Mouse (Mus musculus) limb, embryonic 14.5 days (tissue): ENCODE results near the gene Dlg1. TPM values are rescaled to one million over a fixed set of nuclear protein-coding genes. Genes with fewer than 3 reads are reported as not detected.

Source experiments
- ATAC-seq: fragments of 200-750 bp; cut with Nextera tagmentation; 2 replicates; pipeline ENCODE4 v1.8.0; 2017; ENCODE audit warnings: low read depth, moderate number of reproducible peaks, moderate TSS enrichment; ENCODE audit not compliant: low FRiP score
- DNase-seq: peaks from one replicate; pipeline ENCODE4 v3.0.0-alpha.2; 2015; ENCODE audit warnings: low spot score
- H3K27ac ChIP-seq: fragments of 300-500 bp; sonication (generic); replicated peaks from 2 replicates; pipeline ENCODE4 v1.5.1; 2014; ENCODE audit warnings: low read depth, mild to moderate bottlenecking, low read length, moderate library complexity, mixed read lengths
- H3K27me3 ChIP-seq: fragments of 300-500 bp; sonication (generic); 2 replicates; pipeline ENCODE4 v1.6.1; 2014; ENCODE audit warnings: low read length, mixed read lengths; ENCODE audit not compliant: control insufficient read depth, insufficient read depth
- H3K36me3 ChIP-seq: fragments of 300-500 bp; sonication (generic); 2 replicates; pipeline ENCODE4 v1.6.1; 2014; ENCODE audit warnings: mild to moderate bottlenecking, low read length, moderate library complexity, mixed read lengths; ENCODE audit not compliant: control insufficient read depth, insufficient read depth
- H3K4me1 ChIP-seq: fragments of 300-500 bp; sonication (generic); 2 replicates; pipeline ENCODE4 v1.6.1; 2014; ENCODE audit warnings: antibody characterized with exemption, low read length, mixed read lengths; ENCODE audit not compliant: control insufficient read depth, insufficient read depth
- H3K4me2 ChIP-seq: fragments of 300-500 bp; sonication (generic); replicated peaks from 2 replicates; pipeline ENCODE4 v1.6.1; 2014; ENCODE audit warnings: low read depth, mild to moderate bottlenecking, low read length, moderate library complexity; ENCODE audit not compliant: severe bottlenecking
- H3K4me3 ChIP-seq: fragments of 300-500 bp; sonication (generic); replicated peaks from 2 replicates; pipeline ENCODE4 v1.5.1; 2014; ENCODE audit warnings: low read length
- H3K9ac ChIP-seq: fragments of 300-500 bp; sonication (generic); 2 replicates; pipeline ENCODE4 v1.6.1; 2014; ENCODE audit warnings: mild to moderate bottlenecking, low read depth, low read length, moderate library complexity; ENCODE audit not compliant: severe bottlenecking
- H3K9me3 ChIP-seq: fragments of 300-500 bp; sonication (generic); 2 replicates; pipeline ENCODE4 v1.6.1; 2016; ENCODE audit warnings: low read length; ENCODE audit not compliant: control insufficient read depth
- POLR2A ChIP-seq: fragments of 200-500 bp; IDR thresholded peaks from 2 replicates; pipeline ENCODE4 v1.8.0; 2012; ENCODE audit warnings: inconsistent platforms, mild to moderate bottlenecking, moderate library complexity, borderline replicate concordance; ENCODE audit not compliant: insufficient read depth, insufficient read length; ENCODE audit errors: extremely low read depth
- WGBS: fragments of 180-500 bp; shearing (Covaris S2); extraction: QIAGEN DNeasy Blood & Tissue Kit; methylation state at CpG from one replicate; pipeline ENCODE4 v1.1.7; 2014; 5-methylcytosine and 5-hydroxymethylcytosine counted together
- polyA plus RNA-seq, 2 experiments: library from polyadenylated mRNA; depleted of rRNA in 1 of 2; stranded (reverse) in 1 of 2; unstranded in 1 of 2; fragments of >200 nt; fragmentation: Nextera tagmentation in 1 of 2; extraction: Ambion mirVana in 1 of 2; gene quantifications; 2 replicates each; pipeline versions ENCODE4 v1.2.1 to v1.2.3; 2012 to 2014

The Dlg1 gene
- polyA plus RNA-seq, 2 experiments: 37.9 to 62.0 TPM

GRCm38 (mm10) chr16:31908959-31909358, 245.7 kb downstream of the Dlg1 start:
- whole genome bisulfite sequencing: 61% methylated on average over 11 of the region's 11 CpGs
- Histone ChIP-seq H3K36me3 (no peaks in the 10 kb centered on the region), H3K4me1 (peaks cover 12% of the 10 kb centered on the region; the same call in 1 of the 2 replicates), H3K9ac (no peak overlapping the region), H3K9me3 (no peaks in the 10 kb centered on the region), H3K27me3 (no peaks in the 10 kb centered on the region), H3K4me3 (no peak overlapping the region), H3K27ac (no peak overlapping the region), H3K4me2 (no peak overlapping the region)
- no peak for DNase-seq
- TF ChIP-seq POLR2A: no peak
- no peak for ATAC-seq

GRCm38 (mm10) chr16:31910281-31910847, 247.1 kb downstream of the Dlg1 start:
- no peak overlapping the region for H3K4me2 ChIP-seq
- DNase-seq: no peak
- no peaks in the 10 kb centered on the region for H3K27me3 ChIP-seq
- peaks cover 12% of the 10 kb centered on the region; the same call in 1 of the 2 replicates for H3K4me1 ChIP-seq
- ATAC-seq: no peak
- WGBS: 71% methylated on average over 10 of the region's 10 CpGs
- no peaks in the 10 kb centered on the region for H3K9me3 ChIP-seq
- no peak overlapping the region for H3K9ac ChIP-seq
- no peaks in the 10 kb centered on the region for H3K36me3 ChIP-seq
- H3K27ac ChIP-seq: no peak overlapping the region
- no peak overlapping the region for H3K4me3 ChIP-seq
- no peak for TF ChIP-seq POLR2A

- no peak for ATAC-seq
- no peaks in the 10 kb centered on the region for H3K9me3 ChIP-seq
- H3K27ac ChIP-seq: no peak overlapping the region
- TF ChIP-seq POLR2A: no peak
- H3K4me2 ChIP-seq: peak overlapping the region; percentile 41; the same call in 1 of the 2 replicates
- no peak for DNase-seq
- H3K27me3 ChIP-seq: no peaks in the 10 kb centered on the region
- no peaks in the 10 kb centered on the region for H3K36me3 ChIP-seq
- H3K4me1 ChIP-seq: peaks cover 5% of the 10 kb centered on the region; the same call in 1 of the 2 replicates
- 80% methylated on average over 11 of the region's 11 CpGs for WGBS
- H3K4me3 ChIP-seq: no peak overlapping the region
- H3K9ac ChIP-seq: no peak overlapping the region
Measured at GRCm38 (mm10) chr16:31917776-31918175, 254.5 kb downstream of the Dlg1 start.

- Histone ChIP-seq H3K27me3 (no peaks in the 10 kb centered on the region), H3K9ac (0 out of 2 replicates have a peak overlapping the region, but pooled peaks have one; percentile 34), H3K27ac (no peak overlapping the region), H3K36me3 (no peaks in the 10 kb centered on the region), H3K4me3 (peak overlapping the region; percentile 8; the same call in 1 of the 2 replicates), H3K4me1 (peaks cover 5% of the 10 kb centered on the region; the same call in 1 of the 2 replicates), H3K4me2 (peak overlapping the region; percentile 41), H3K9me3 (no peaks in the 10 kb centered on the region)
- DNase-seq: peak; percentile 90
- ATAC-seq: peak; percentile 74; the same call in 1 of the 2 replicates
- whole genome bisulfite sequencing: 3% methylated on average over 14 of the region's 14 CpGs
- no peak for TF ChIP-seq POLR2A
Measured at GRCm38 (mm10) chr16:31918248-31918724, 255.0 kb downstream of the Dlg1 start.

- Histone ChIP-seq H3K4me3 (no peak overlapping the region), H3K9ac (no peak overlapping the region), H3K27ac (no peak overlapping the region), H3K9me3 (no peaks in the 10 kb centered on the region), H3K27me3 (no peaks in the 10 kb centered on the region), H3K36me3 (no peaks in the 10 kb centered on the region), H3K4me2 (no peak overlapping the region), H3K4me1 (no peaks in the 10 kb centered on the region)
- TF ChIP-seq POLR2A: no peak
- ATAC-seq: no peak
- WGBS: 83% methylated on average over 6 of the region's 6 CpGs
- DNase-seq: no peak
Measured at GRCm38 (mm10) chr16:31924368-31924767, 261.1 kb downstream of the Dlg1 start.

Other genes with a start within 250 kb of the Dlg1 start
- gene Bdh1, start 241.2 kb upstream of the Dlg1 start, polyA plus RNA-seq (2012; rRNA removed): 39.1 and 43.9 TPM in 2 replicates
- gene Bdh1, start 241.2 kb upstream of the Dlg1 start, polyA plus RNA-seq (2014; fragmentation: Nextera tagmentation; extraction: Ambion mirVana): 27.2 and 28.5 TPM in 2 replicates
- 9.6 and 12.7 TPM in 2 replicates for gene Meltf, start 215.4 kb downstream of the Dlg1 start, polyA plus RNA-seq (2012; rRNA removed)
- 2.3 and 3.1 TPM in 2 replicates for gene Meltf, start 215.4 kb downstream of the Dlg1 start, polyA plus RNA-seq (2014; fragmentation: Nextera tagmentation; extraction: Ambion mirVana)